Comparison of ENCODE assay signal across 16 mouse cellular contexts in genomic region chr11:36604272-36604671, GRCm38 (mm10).
DNase-seq lines count a peak whose midpoint lies in the region; ATAC-seq and TF ChIP-seq lines count a peak whose summit lies in the region.
"Had no signal": no experiment of that assay in that cellular context is flagged by ENCODE, and none has a peak within 500 bp of the region (broad histone marks: within the 10 kb centered on the region; RNA-seq: fewer than 3 reads in every experiment).

No protein-coding gene starts in this region.

- H3K4me1 ChIP-seq in hindbrain, postnatal 0 days (ENCODE audit: insufficient read depth, low read length) = no peaks in the 10 kb centered on the region
- peaks cover 3% of the 10 kb centered on the region; the same call in 1 of the 2 replicates for H3K4me1 ChIP-seq in hindbrain, embryonic 16.5 days (ENCODE audit: control insufficient read depth, insufficient read depth, low read depth, low read length)
- peaks cover 29% of the 10 kb centered on the region for H3K4me1 ChIP-seq in forebrain, embryonic 10.5 days
- no peaks in the 10 kb centered on the region for H3K4me1 ChIP-seq in forebrain, postnatal 0 days (ENCODE audit: insufficient read depth)

- no peaks in the 10 kb centered on the region for H3K9me3 ChIP-seq in hindbrain, postnatal 0 days (ENCODE audit: low read length)
- no peaks in the 10 kb centered on the region for H3K9me3 ChIP-seq in hindbrain, embryonic 16.5 days (ENCODE audit: control insufficient read depth, low read length)
- H3K9me3 ChIP-seq in forebrain, embryonic 10.5 days = peaks cover 4% of the 10 kb centered on the region; the same call in 1 of the 2 replicates
- no peaks in the 10 kb centered on the region for H3K9me3 ChIP-seq in forebrain, postnatal 0 days (ENCODE audit: low read length)
- H3K9me3 ChIP-seq: heart, embryonic 13.5 days had no signal

- H3K36me3 ChIP-seq in hindbrain, postnatal 0 days (ENCODE audit: insufficient read depth, low read length) = no peaks in the 10 kb centered on the region
- H3K36me3 ChIP-seq in hindbrain, embryonic 16.5 days (ENCODE audit: control insufficient read depth, insufficient read depth, low read length) = no peaks in the 10 kb centered on the region
- H3K36me3 ChIP-seq in forebrain, embryonic 10.5 days (replicated peaks) = no peaks in the 10 kb centered on the region
- no peaks in the 10 kb centered on the region for H3K36me3 ChIP-seq in forebrain, postnatal 0 days (ENCODE audit: insufficient read depth)
- H3K36me3 ChIP-seq: heart, embryonic 13.5 days had no signal

- 23% methylated on average over 3 of the region's 3 CpGs for WGBS in hindbrain, postnatal 0 days
- whole genome bisulfite sequencing in hindbrain, embryonic 16.5 days = 20% methylated on average over 3 of the region's 3 CpGs
- 38% methylated on average over 3 of the region's 3 CpGs for WGBS in forebrain, embryonic 10.5 days
- WGBS in forebrain, postnatal 0 days = 11% methylated on average over 3 of the region's 3 CpGs

- ATAC-seq in hindbrain, postnatal 0 days = no peak
- ATAC-seq in hindbrain, embryonic 16.5 days = no peak
- ATAC-seq in forebrain, postnatal 0 days = no peak

- H3K27me3 ChIP-seq in hindbrain, postnatal 0 days (ENCODE audit: insufficient read depth, low read length) = no peaks in the 10 kb centered on the region
- H3K27me3 ChIP-seq in hindbrain, embryonic 16.5 days (replicated peaks; ENCODE audit: control insufficient read depth, insufficient read depth, low read length) = no peaks in the 10 kb centered on the region
- H3K27me3 ChIP-seq in forebrain, embryonic 10.5 days (ENCODE audit: poor library complexity, severe bottlenecking) = no peaks in the 10 kb centered on the region
- H3K27me3 ChIP-seq in forebrain, postnatal 0 days (ENCODE audit: insufficient read depth, low read length) = no peaks in the 10 kb centered on the region
- H3K27me3 ChIP-seq: heart, embryonic 13.5 days had no signal

- no peak overlapping the region for H3K9ac ChIP-seq in hindbrain, postnatal 0 days (replicated peaks; ENCODE audit: low read length)
- no peak overlapping the region for H3K9ac ChIP-seq in hindbrain, embryonic 16.5 days (ENCODE audit: low read depth, low read length)
- no peak overlapping the region for H3K9ac ChIP-seq in forebrain, postnatal 0 days
- H3K9ac ChIP-seq: heart, embryonic 13.5 days had no signal

- DNase-seq in hindbrain, postnatal 0 days (ENCODE audit: low spot score) = peak; percentile 49
- peak; percentile 47 for DNase-seq in Muller cell, postnatal 12 days (ENCODE audit: inconsistent ontology term)
- DNase-seq in forebrain, embryonic 10.5 days (ENCODE audit: extremely low spot score, low spot score) = no peak
- peak; percentile 41 for DNase-seq in forebrain, postnatal 0 days
- DNase-seq in thymus, postnatal 25 days = no peak
- no peak for DNase-seq in frontal cortex, adult 2 months (ENCODE audit: extremely low spot score in 1 of 2, low spot score in 1 of 2)
- DNase-seq: cerebellum, adult 9-11 months; gastrocnemius, postnatal 10 days; heart, adult 11 months; kidney, adult 18-20 months; kidney, postnatal 25 days; liver; lung, postnatal 10 days; thymus, adult 2 months had no signal

- TF ChIP-seq CTCF in hindbrain, postnatal 0 days (IDR thresholded peaks at IDR 0.05; ENCODE audit: low read depth) = no peak
- no peak for TF ChIP-seq CTCF in forebrain, postnatal 0 days (IDR thresholded peaks at IDR 0.05; ENCODE audit: low read depth)

- no peak overlapping the region for H3K27ac ChIP-seq in hindbrain, postnatal 0 days
- H3K27ac ChIP-seq in hindbrain, embryonic 16.5 days (ENCODE audit: low read depth, low read length) = no peak overlapping the region
- H3K27ac ChIP-seq in forebrain, embryonic 10.5 days = peak overlapping the region; percentile 67; the same call in 1 of the 2 replicates
- H3K27ac ChIP-seq in forebrain, postnatal 0 days (ENCODE audit: low read depth, low read length) = no peak overlapping the region
- H3K27ac ChIP-seq: heart, embryonic 13.5 days had no signal

- no peak overlapping the region for H3K4me2 ChIP-seq in hindbrain, postnatal 0 days (ENCODE audit: low read depth, low read length)
- no peak overlapping the region for H3K4me2 ChIP-seq in hindbrain, embryonic 16.5 days (ENCODE audit: low read length)
- H3K4me2 ChIP-seq in forebrain, postnatal 0 days (ENCODE audit: low read depth) = no peak overlapping the region
- H3K4me2 ChIP-seq: heart, embryonic 13.5 days had no signal

- no peak overlapping the region for H3K4me3 ChIP-seq in hindbrain, postnatal 0 days (ENCODE audit: low read length)
- no peak overlapping the region for H3K4me3 ChIP-seq in hindbrain, embryonic 16.5 days (ENCODE audit: low read length)
- no peak overlapping the region for H3K4me3 ChIP-seq in forebrain, embryonic 10.5 days
- H3K4me3 ChIP-seq in forebrain, postnatal 0 days (ENCODE audit: low read depth, low read length) = no peak overlapping the region
- H3K4me3 ChIP-seq: heart, embryonic 13.5 days had no signal

Comparison
In these comparisons a context has a peak if more than half of its experiments do, and no peak if none do; other contexts are left out.
1. DNase-seq: peak in hindbrain, postnatal 0 days (single experiment), Muller cell, postnatal 12 days (single experiment) and forebrain, postnatal 0 days (single experiment); none in forebrain, embryonic 10.5 days (single experiment), thymus, postnatal 25 days (single experiment) and frontal cortex, adult 2 months (0 of 2).